Mouse (Mus musculus) forebrain, embryonic 13.5 days (tissue): ENCODE data around the gene Gpr68. TPM values are rescaled to one million over a fixed set of nuclear protein-coding genes. Genes with fewer than 3 reads are reported as not detected.

Experiments used
- ATAC-seq: fragments of 200-750 bp; cut with Nextera tagmentation; 2 replicates; pipeline ENCODE4 v1.8.0; 2017
- H3K27ac ChIP-seq: fragments of 300-500 bp; sonication (generic); 2 replicates; pipeline ENCODE4 v1.5.1; 2015; ENCODE audit warnings: inconsistent platforms, mild to moderate bottlenecking, moderate library complexity
- H3K27me3 ChIP-seq: fragments of 300-500 bp; sonication (generic); 2 replicates; pipeline ENCODE4 v1.6.1; 2015; ENCODE audit warnings: mild to moderate bottlenecking, inconsistent platforms
- H3K36me3 ChIP-seq: fragments of 300-500 bp; sonication (generic); 2 replicates; pipeline ENCODE4 v1.6.1; 2015; ENCODE audit warnings: mild to moderate bottlenecking, inconsistent platforms; ENCODE audit not compliant: poor library complexity, severe bottlenecking
- H3K4me1 ChIP-seq: fragments of 300-500 bp; sonication (generic); 2 replicates; pipeline ENCODE4 v1.6.1; 2015; ENCODE audit warnings: inconsistent platforms
- H3K4me2 ChIP-seq: fragments of 300-500 bp; sonication (generic); 2 replicates; pipeline ENCODE4 v1.6.1; 2015; ENCODE audit warnings: inconsistent platforms, mild to moderate bottlenecking, moderate library complexity
- H3K4me3 ChIP-seq: fragments of 300-500 bp; sonication (generic); 2 replicates; pipeline ENCODE4 v1.5.1; 2015; ENCODE audit warnings: mild to moderate bottlenecking, inconsistent platforms
- H3K9ac ChIP-seq: fragments of 300-500 bp; sonication (generic); 2 replicates; pipeline ENCODE4 v1.6.1; 2015; ENCODE audit warnings: mild to moderate bottlenecking, inconsistent platforms
- H3K9me3 ChIP-seq: fragments of 300-500 bp; sonication (generic); replicated peaks from 2 replicates; pipeline ENCODE4 v1.6.1; 2016; ENCODE audit warnings: inconsistent platforms
- WGBS: fragments of 180-500 bp; shearing (Covaris S2); methylation state at CpG from one replicate; pipeline ENCODE4 v1.1.7; 2015; 5-methylcytosine and 5-hydroxymethylcytosine counted together
- polyA plus RNA-seq: library from polyadenylated mRNA; unstranded; fragments of >200 nt; fragmentation: Nextera tagmentation; extraction: Ambion mirVana; gene quantifications from 2 replicates; pipeline ENCODE4 v1.2.1, GENCODE M21; 2015

Gpr68 gene
- polyA plus RNA-seq, 1 experiment from 2014 or later: 0.40 TPM

DNA sequence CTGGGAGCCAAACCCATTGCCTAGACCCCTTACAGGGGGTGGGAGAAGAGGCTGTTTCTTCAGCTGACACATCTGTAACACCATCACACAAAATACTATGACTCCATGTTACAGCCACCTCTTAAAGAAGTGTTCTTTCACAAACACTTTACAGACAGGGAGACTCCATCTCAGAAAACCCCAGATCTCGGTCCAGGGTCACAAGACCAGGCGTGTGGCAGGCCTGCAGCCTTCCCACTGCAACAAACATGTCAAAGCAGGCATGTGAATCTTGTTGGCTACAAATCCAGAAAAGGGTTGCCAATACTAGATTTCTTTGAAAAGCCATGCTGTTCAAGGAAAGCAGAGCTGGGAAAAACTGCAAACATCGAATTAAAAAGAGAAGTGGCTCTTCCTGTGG lies 33.4 kb upstream of the Gpr68 start:
- Histone ChIP-seq H3K9me3 (no peaks in the 10 kb centered on the region), H3K9ac (no peak overlapping the region), H3K27ac (no peak overlapping the region), H3K36me3 (peaks cover 96% of the 10 kb centered on the region), H3K4me3 (no peak overlapping the region), H3K4me2 (no peak overlapping the region), H3K27me3 (no peaks in the 10 kb centered on the region), H3K4me1 (no peaks in the 10 kb centered on the region)
- 96% methylated on average over 3 of the region's 3 CpGs for WGBS
- no peak for ATAC-seq

DNA sequence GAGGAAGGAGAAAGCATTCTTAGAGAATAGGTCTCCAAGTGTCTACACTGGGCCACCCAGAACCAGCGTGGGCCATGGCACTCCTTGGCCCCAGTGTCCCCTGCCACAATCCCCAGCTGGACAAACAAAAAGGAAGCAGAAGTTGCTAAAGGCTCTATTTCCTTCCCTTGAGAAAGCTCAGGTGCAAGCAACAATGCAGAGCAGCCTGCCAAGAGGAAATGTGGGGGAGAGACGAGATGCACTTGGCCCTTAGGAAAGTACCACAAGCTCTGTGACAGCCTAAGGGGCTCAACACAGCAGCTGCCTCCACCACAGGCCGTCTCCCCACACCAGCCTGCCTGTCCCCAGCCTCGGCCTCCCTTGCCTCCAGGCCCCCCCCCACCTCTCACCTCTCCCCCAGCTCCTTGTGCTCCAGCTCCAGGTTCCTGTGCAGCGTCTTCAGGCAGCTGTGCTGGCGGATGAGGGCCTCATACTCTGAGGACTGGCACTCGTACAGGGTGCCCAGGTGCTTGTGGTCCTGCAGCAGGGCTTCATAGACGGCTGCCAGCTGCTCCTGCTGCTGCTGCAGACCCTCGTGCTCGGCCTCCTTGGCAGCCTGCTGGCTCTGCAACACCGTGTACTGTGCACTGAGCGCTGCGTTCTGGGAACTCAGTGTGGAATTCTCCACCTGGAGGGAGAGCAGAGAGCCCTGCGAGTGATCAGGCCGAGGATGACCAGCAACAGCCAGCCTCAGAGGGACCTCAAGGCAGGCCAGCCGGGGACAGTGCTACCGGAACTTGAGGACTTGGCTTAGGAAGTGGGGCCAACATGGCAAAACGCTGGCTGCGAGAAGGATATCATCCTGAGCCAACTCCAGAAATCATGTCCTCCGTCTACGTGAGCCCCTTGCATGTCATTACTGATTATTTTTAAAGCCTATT lies 29.7 kb upstream of the Gpr68 start:
- no peak overlapping the region for H3K4me2 ChIP-seq
- H3K9ac ChIP-seq: no peak overlapping the region
- no peaks in the 10 kb centered on the region for H3K9me3 ChIP-seq
- H3K27ac ChIP-seq: 0 out of 2 replicates have a peak overlapping the region, but pooled peaks have one; percentile 5
- peaks cover 92% of the 10 kb centered on the region for H3K36me3 ChIP-seq
- H3K4me3 ChIP-seq: no peak overlapping the region
- H3K27me3 ChIP-seq: no peaks in the 10 kb centered on the region
- no peaks in the 10 kb centered on the region for H3K4me1 ChIP-seq
- 79% methylated on average over 21 of the region's 21 CpGs for WGBS
- peak; percentile 23 for ATAC-seq

DNA sequence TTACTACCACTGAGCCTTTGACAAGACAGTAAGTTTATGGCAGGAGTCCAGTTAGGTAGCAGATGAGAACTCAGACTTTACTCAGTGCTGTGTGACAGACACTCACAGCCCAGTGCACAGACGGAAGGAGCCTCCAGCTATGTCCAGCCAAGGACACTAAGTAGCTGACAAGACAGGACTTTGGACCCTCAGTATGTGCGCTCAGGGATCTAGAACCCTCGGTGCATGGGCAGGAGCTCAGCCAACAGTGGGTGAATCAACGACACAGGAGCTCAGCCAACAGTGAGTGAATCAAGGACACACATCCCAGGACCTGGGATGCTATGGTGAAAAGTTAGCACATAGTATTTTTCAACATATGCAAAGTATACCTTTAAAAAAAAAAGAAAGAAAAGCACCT lies 28.7 kb upstream of the Gpr68 start:
- H3K27me3 ChIP-seq: no peaks in the 10 kb centered on the region
- H3K27ac ChIP-seq: no peak overlapping the region
- no peak overlapping the region for H3K9ac ChIP-seq
- WGBS: 87% methylated on average over 4 of the region's 4 CpGs
- no peaks in the 10 kb centered on the region for H3K9me3 ChIP-seq
- H3K4me1 ChIP-seq: no peaks in the 10 kb centered on the region
- peaks cover 92% of the 10 kb centered on the region for H3K36me3 ChIP-seq
- no peak; the same call in 1 of the 2 replicates for ATAC-seq
- no peak overlapping the region for H3K4me2 ChIP-seq
- H3K4me3 ChIP-seq: no peak overlapping the region

DNA sequence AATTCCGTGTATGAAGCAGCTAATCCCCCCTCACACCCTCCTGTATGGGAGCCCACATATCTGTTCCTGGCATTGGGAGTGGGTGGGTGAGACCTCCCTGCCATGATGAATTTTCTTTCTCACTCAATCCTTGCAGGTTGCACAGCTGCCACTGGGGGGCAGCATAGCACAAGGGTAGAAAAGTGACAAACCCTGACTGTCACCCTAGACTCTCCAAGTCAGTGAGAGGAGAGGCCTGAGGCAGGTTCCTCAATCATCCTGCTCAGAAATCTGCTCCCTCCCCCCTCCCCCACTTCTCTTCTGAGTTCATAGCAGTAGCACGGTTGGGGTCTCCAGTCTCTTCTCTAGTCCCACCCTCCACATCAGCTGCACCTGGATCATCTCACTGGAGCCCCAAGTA lies 28.1 kb upstream of the Gpr68 start:
- Histone ChIP-seq H3K27ac (no peak overlapping the region), H3K9me3 (no peaks in the 10 kb centered on the region), H3K36me3 (peaks cover 92% of the 10 kb centered on the region), H3K4me2 (no peak overlapping the region), H3K27me3 (no peaks in the 10 kb centered on the region), H3K9ac (no peak overlapping the region), H3K4me3 (no peak overlapping the region), H3K4me1 (no peaks in the 10 kb centered on the region)
- WGBS: 20% methylated on average over 2 of the region's 2 CpGs
- ATAC-seq: peak; percentile 61

DNA sequence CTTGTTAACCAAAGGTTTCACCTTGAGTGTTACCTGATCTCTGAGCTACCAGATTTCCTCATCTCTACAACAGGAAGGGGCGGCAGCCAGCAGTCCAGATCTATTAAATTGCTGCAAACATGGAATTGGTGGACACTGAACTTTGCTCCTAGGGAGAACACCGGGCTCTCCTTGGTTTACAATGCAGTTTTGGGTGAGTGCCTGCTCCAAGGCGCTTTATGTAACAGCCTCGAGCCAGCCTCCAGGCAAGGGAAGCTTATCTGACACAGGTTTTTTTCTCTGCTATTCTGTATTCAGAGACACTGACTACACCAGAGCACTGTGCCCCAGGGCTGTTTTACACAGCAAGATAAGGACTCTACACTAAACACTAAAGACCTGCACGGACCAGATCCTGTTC lies 26.8 kb upstream of the Gpr68 start:
- no peak overlapping the region for H3K4me2 ChIP-seq
- no peak overlapping the region for H3K27ac ChIP-seq
- H3K36me3 ChIP-seq: peaks cover 92% of the 10 kb centered on the region
- ATAC-seq: no peak
- H3K4me1 ChIP-seq: no peaks in the 10 kb centered on the region
- no peaks in the 10 kb centered on the region for H3K27me3 ChIP-seq
- H3K9ac ChIP-seq: no peak overlapping the region
- no peak overlapping the region for H3K4me3 ChIP-seq
- WGBS: 96% methylated on average over 5 of the region's 5 CpGs
- H3K9me3 ChIP-seq: no peaks in the 10 kb centered on the region

DNA sequence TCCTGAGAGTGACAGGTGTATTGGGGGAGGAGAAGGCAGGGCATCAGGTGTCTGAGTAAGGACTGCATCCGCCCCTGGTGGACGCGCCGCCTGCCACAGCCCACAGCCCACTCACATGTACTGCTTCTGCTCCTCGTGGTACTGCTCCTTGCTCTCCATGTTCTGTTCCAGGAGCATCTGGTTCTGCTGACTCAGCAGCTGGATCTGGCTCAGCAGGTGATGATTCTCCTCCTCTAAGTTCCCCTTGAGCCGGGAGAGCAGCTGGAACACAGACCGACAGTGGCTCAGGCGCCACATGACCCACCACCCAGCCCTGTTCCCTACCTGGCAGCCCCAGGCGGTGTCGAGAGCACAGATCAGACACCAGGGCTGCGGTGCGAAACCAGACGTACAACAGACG lies 23.7 kb upstream of the Gpr68 start:
- H3K27ac ChIP-seq: no peak overlapping the region
- WGBS: 97% methylated on average over 14 of the region's 14 CpGs
- no peak overlapping the region for H3K9ac ChIP-seq
- ATAC-seq: no peak
- no peaks in the 10 kb centered on the region for H3K4me1 ChIP-seq
- H3K27me3 ChIP-seq: no peaks in the 10 kb centered on the region
- H3K4me3 ChIP-seq: no peak overlapping the region
- H3K36me3 ChIP-seq: peaks cover 95% of the 10 kb centered on the region
- no peak overlapping the region for H3K4me2 ChIP-seq
- no peaks in the 10 kb centered on the region for H3K9me3 ChIP-seq

DNA sequence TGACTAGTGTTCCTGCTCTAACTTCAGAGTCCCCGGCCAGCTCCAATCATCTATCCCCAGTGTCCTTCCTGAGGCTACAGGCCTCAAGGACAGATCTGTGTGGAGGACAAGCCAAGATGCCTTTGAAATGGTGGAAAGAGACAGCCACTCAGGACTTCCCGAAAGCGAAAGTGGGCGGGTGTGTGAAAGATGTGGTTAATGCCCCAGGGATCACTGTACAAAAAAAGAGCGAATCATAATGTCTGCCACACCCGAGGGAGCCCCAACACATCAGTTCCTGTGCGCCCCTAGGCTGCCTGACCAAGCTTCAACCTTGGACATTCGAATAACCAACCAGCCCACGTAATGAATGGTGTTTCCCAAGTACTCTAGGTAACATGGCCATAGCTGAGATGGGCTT lies 20.3 kb upstream of the Gpr68 start:
- Histone ChIP-seq H3K9me3 (no peaks in the 10 kb centered on the region), H3K36me3 (peaks cover 82% of the 10 kb centered on the region), H3K27me3 (no peaks in the 10 kb centered on the region), H3K4me3 (no peak overlapping the region), H3K27ac (no peak overlapping the region), H3K4me1 (no peaks in the 10 kb centered on the region), H3K9ac (no peak overlapping the region), H3K4me2 (no peak overlapping the region)
- 94% methylated on average over 9 of the region's 9 CpGs for WGBS
- ATAC-seq: no peak

DNA sequence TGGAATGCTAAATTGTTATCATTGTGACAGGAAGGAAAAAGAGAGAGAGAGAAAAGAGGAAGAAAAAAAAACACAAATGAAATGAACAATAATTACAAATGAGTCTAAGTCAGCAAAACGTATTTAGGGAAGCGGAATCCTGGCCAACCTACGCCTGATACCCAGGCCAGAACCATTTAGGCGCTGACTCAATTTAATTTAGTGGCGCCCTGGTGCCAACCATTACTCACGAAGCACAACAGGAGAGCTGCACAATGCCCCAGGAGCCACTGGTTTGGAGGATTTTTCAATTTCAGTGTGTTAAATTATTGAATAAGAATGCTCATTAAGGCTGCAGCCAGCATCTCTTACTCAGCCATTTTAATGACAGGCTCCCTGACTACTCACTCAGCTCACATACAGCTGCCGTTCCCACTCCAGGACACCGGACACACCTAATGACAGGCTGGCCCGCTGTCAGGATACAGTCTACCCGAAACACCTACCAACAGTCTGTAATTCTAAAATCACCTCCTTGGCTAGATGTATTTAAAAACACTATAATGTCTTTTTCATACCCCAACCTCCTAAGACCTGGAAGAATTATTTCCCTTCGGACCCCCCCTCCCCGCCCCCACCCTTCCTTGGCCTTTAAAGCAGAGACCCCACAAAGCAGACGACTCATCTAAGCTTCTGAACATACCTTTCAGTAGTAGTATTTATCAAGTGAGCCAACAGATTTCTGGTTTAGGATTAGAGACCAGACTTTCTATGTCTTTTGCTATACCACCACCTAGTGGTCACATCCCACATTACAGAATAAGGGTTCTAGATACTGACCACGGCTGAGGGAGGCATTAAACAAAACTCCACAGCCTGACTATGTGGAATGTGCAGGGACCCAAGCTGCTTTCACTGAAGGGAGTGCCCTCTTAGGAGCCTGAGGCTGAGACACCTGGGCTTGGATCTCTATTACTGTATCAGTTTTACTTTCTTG lies 17.9 kb upstream of the Gpr68 start:
- ATAC-seq: peak; percentile 66
- no peaks in the 10 kb centered on the region for H3K9me3 ChIP-seq
- 73% methylated on average over 14 of the region's 14 CpGs for WGBS
- no peak overlapping the region for H3K27ac ChIP-seq
- peaks cover 83% of the 10 kb centered on the region for H3K36me3 ChIP-seq
- H3K4me2 ChIP-seq: no peak overlapping the region
- H3K4me3 ChIP-seq: no peak overlapping the region
- H3K9ac ChIP-seq: no peak overlapping the region
- H3K27me3 ChIP-seq: no peaks in the 10 kb centered on the region
- no peaks in the 10 kb centered on the region for H3K4me1 ChIP-seq

DNA sequence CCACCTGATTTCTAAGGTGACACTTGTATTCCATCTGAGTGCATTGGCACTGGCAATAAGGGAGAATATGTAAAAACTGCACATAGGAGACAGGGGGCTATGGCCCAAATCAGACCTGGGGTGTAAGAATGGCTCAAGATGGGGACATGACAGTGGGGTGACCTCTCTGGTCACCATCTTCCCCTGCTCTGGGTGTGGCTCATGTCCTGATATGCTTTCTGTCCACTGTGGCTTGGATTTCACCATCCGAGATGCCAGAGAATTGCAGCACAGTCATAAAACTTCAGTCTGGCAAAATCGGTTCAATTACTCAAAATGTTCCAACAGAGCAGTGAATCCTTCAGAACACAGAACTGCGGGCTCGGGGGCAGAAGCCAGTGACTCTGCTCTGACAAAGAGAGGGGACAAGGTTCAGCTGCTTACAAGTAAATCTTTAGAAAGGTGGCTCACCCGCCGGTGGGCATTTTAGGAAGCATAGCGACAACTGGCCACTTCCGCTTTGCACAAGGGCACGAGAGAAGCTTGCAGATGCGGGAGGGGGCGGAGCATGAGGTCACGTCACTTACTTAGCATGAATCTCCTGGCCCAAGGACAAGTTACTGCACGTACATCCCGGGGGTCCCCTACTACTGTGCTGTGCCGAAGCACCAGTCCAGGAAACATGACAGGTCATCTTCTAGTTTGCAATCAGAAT lies 16.8 kb upstream of the Gpr68 start:
- H3K9ac ChIP-seq: no peak overlapping the region
- H3K27me3 ChIP-seq: no peaks in the 10 kb centered on the region
- ATAC-seq: no peak
- WGBS: 93% methylated on average over 15 of the region's 15 CpGs
- no peak overlapping the region for H3K27ac ChIP-seq
- no peak overlapping the region for H3K4me2 ChIP-seq
- no peaks in the 10 kb centered on the region for H3K9me3 ChIP-seq
- no peak overlapping the region for H3K4me3 ChIP-seq
- H3K4me1 ChIP-seq: no peaks in the 10 kb centered on the region
- peaks cover 83% of the 10 kb centered on the region for H3K36me3 ChIP-seq

DNA sequence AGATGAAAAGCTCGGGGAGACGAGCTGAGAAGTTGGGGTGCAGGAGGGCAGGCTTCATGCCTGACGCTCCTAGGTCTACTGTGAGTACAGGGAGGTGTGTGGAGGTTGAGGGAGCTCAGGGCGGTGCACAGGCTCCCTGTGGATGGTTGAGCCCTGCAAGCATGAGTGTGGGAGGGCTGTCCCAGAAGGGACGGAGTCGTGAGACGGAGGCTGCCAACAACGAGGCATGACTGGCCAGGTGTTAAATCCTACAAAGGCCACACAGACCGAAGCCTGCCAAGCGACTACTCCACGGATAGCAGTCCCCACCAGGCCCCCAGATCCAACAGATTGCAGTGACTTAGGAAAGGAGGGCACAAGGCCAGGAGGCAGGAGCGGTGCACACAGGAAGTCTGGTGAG lies 2.7 kb upstream of the Gpr68 start:
- no peaks in the 10 kb centered on the region for H3K9me3 ChIP-seq
- 75% methylated on average over 12 of the region's 12 CpGs for WGBS
- no peak overlapping the region for H3K9ac ChIP-seq

DNA sequence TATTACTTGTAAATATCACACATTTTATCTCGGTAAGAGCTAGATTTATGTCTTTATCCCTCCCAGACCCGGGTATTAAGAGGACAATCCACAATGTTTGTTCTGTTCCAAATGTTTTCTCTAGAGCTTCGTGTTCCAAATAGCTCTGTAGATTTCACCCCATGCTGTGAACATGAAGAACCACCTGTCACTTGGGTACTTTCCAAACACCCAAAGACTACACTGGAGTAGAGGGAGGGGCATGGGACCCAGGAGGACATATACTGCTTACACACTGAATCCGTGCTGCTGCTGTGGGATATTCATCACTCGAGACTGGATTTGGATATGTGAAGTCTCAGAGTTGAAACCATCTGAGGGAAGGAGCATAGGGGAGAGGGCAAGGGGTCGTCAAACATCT lies 1.8 kb upstream of the Gpr68 start:
- Histone ChIP-seq H3K27me3 (0 out of 2 replicates have a peak, but pooled peaks cover 9% of the 10 kb centered on the region), H3K9me3 (no peaks in the 10 kb centered on the region), H3K4me2 (no peak overlapping the region), H3K4me1 (peaks cover 12% of the 10 kb centered on the region; the same call in 1 of the 2 replicates), H3K36me3 (peaks cover 40% of the 10 kb centered on the region), H3K4me3 (no peak overlapping the region), H3K9ac (no peak overlapping the region), H3K27ac (no peak overlapping the region)
- WGBS: 71% methylated on average over 6 of the region's 6 CpGs
- no peak for ATAC-seq

More for the DNA sequence above, 2.7 kb upstream of the Gpr68 start:
- H3K4me1 ChIP-seq: peaks cover 12% of the 10 kb centered on the region; the same call in 1 of the 2 replicates
- peaks cover 50% of the 10 kb centered on the region for H3K36me3 ChIP-seq
- H3K4me3 ChIP-seq: no peak overlapping the region
- H3K4me2 ChIP-seq: no peak overlapping the region
- ATAC-seq: no peak
- H3K27ac ChIP-seq: no peak overlapping the region
- H3K27me3 ChIP-seq: 0 out of 2 replicates have a peak, but pooled peaks cover 9% of the 10 kb centered on the region
